Mouse (Mus musculus): Measurements from ENCODE around the gene Nolc1. TPM values are rescaled to one million over a fixed set of nuclear protein-coding genes. Genes with fewer than 3 reads are reported as not detected.

Nolc1 gene
- polyA plus RNA-seq, 1 experiment from 2014 or later, result 60.1 TPM

Other genes starting within 250 kb of the Nolc1 start
- gene Armh3, start 77.4 kb upstream of the Nolc1 start, polyA plus RNA-seq (2015; fragmentation: Nextera tagmentation; extraction: Ambion mirVana), result 24.8 and 25.0 TPM in 2 replicates
- 4.0 and 4.7 TPM in 2 replicates for gene Hps6, start 72.4 kb upstream of the Nolc1 start, polyA plus RNA-seq (2015; fragmentation: Nextera tagmentation; extraction: Ambion mirVana)
- 17.1 and 25.1 TPM in 2 replicates for gene Pprc1, start 31.0 kb upstream of the Nolc1 start, polyA plus RNA-seq (2015; fragmentation: Nextera tagmentation; extraction: Ambion mirVana)
- 128 and 132 TPM in 2 replicates for gene Ldb1, start 30.6 kb upstream of the Nolc1 start, polyA plus RNA-seq (2015; fragmentation: Nextera tagmentation; extraction: Ambion mirVana)
- not detected in 2 replicates for gene Elovl3, start 56.0 kb downstream of the Nolc1 start, polyA plus RNA-seq (2015; fragmentation: Nextera tagmentation; extraction: Ambion mirVana)
- 0.17 and 1.4 TPM in 2 replicates for gene Pitx3, start 72.5 kb downstream of the Nolc1 start, polyA plus RNA-seq (2015; fragmentation: Nextera tagmentation; extraction: Ambion mirVana)
- gene Gbf1, start 76.6 kb downstream of the Nolc1 start, polyA plus RNA-seq (2015; fragmentation: Nextera tagmentation; extraction: Ambion mirVana), result 65.2 and 74.1 TPM in 2 replicates
- gene Nfkb2, start 228.5 kb downstream of the Nolc1 start, polyA plus RNA-seq (2015; fragmentation: Nextera tagmentation; extraction: Ambion mirVana), result 2.4 and 2.6 TPM in 2 replicates